Mouse (Mus musculus) liver, embryonic 13.5 days (tissue): ENCODE results near the gene Entpd8. TPM values are rescaled to one million over a fixed set of nuclear protein-coding genes. Genes with fewer than 3 reads are reported as not detected.

Experiments
- ATAC-seq: fragments of 200-750 bp; cut with Nextera tagmentation; 2 replicates; pipeline ENCODE4 v1.8.0; 2017; ENCODE audit warnings: low read depth, mild to moderate bottlenecking, moderate number of reproducible peaks, moderate library complexity
- DNase-seq: peaks from one replicate; pipeline ENCODE4 v3.0.0; 2022
- H3K27ac ChIP-seq: fragments of 300-500 bp; sonication (generic); 2 replicates; pipeline ENCODE4 v1.5.1; 2015; ENCODE audit warnings: moderate library complexity, mild to moderate bottlenecking, inconsistent platforms
- H3K27me3 ChIP-seq: fragments of 300-500 bp; sonication (generic); 2 replicates; pipeline ENCODE4 v1.6.1; 2015; ENCODE audit warnings: mild to moderate bottlenecking, inconsistent platforms
- H3K36me3 ChIP-seq: fragments of 300-500 bp; sonication (generic); 2 replicates; pipeline ENCODE4 v1.6.1; 2015; ENCODE audit warnings: mild to moderate bottlenecking, inconsistent platforms
- H3K4me1 ChIP-seq: fragments of 300-500 bp; sonication (generic); replicated peaks from 2 replicates; pipeline ENCODE4 v1.6.1; 2015; ENCODE audit warnings: inconsistent platforms
- H3K4me2 ChIP-seq: fragments of 300-500 bp; sonication (generic); 2 replicates; pipeline ENCODE4 v1.6.1; 2015; ENCODE audit warnings: inconsistent platforms, mild to moderate bottlenecking, moderate library complexity
- H3K4me3 ChIP-seq: fragments of 300-500 bp; sonication (generic); replicated peaks from 2 replicates; pipeline ENCODE4 v1.5.1; 2015; ENCODE audit warnings: mild to moderate bottlenecking, inconsistent platforms
- H3K9ac ChIP-seq: fragments of 300-500 bp; sonication (generic); 2 replicates; pipeline ENCODE4 v1.6.1; 2015; ENCODE audit warnings: mild to moderate bottlenecking, inconsistent platforms
- H3K9me3 ChIP-seq: fragments of 300-500 bp; sonication (generic); replicated peaks from 2 replicates; pipeline ENCODE4 v1.6.1; 2016; ENCODE audit warnings: inconsistent platforms
- WGBS: fragments of 180-500 bp; shearing (Covaris S2); methylation state at CpG from one replicate; pipeline ENCODE4 v1.1.7; 2015; ENCODE audit not compliant: insufficient replicate concordance; 5-methylcytosine and 5-hydroxymethylcytosine counted together
- microRNA-seq: library from miRNA; unstranded; fragments of <30 nt; microRNA quantifications from one replicate; pipeline ENCODE4, GENCODE M21; 2016
- polyA plus RNA-seq: library from polyadenylated mRNA; unstranded; fragments of >200 nt; fragmentation: Nextera tagmentation; extraction: Ambion mirVana; gene quantifications from 2 replicates; pipeline ENCODE4 v1.2.1, GENCODE M21; 2015

The Entpd8 gene
- polyA plus RNA-seq, 1 experiment from 2014 or later = 1.6 TPM

- Histone ChIP-seq H3K4me3 (no peak overlapping the region), H3K36me3 (no peaks in the 10 kb centered on the region), H3K4me2 (no peak overlapping the region), H3K9me3 (no peaks in the 10 kb centered on the region), H3K27me3 (no peaks in the 10 kb centered on the region), H3K4me1 (peaks cover 25% of the 10 kb centered on the region), H3K27ac (no peak overlapping the region), H3K9ac (no peak overlapping the region)
- WGBS = 31% methylated on average over 7 of the region's 7 CpGs
- DNase-seq (no peak), ATAC-seq (no peak)
These were observed 40.9 kb downstream of the Entpd8 start for GRCm38 (mm10) chr2:25120963-25121362.

- no peak overlapping the region for H3K27ac ChIP-seq
- no peaks in the 10 kb centered on the region for H3K9me3 ChIP-seq
- no peak for ATAC-seq
- H3K4me3 ChIP-seq = no peak overlapping the region
- no peak for DNase-seq
- no peaks in the 10 kb centered on the region for H3K36me3 ChIP-seq
- no peaks in the 10 kb centered on the region for H3K27me3 ChIP-seq
- peaks cover 25% of the 10 kb centered on the region for H3K4me1 ChIP-seq
- H3K4me2 ChIP-seq = no peak overlapping the region
- no peak overlapping the region for H3K9ac ChIP-seq
- 53% methylated on average over 2 of the region's 2 CpGs for WGBS
These were observed 42.6 kb downstream of the Entpd8 start for GRCm38 (mm10) chr2:25122666-25123065.

- Histone ChIP-seq H3K4me1 (peaks cover 34% of the 10 kb centered on the region), H3K27ac (no peak overlapping the region), H3K36me3 (no peaks in the 10 kb centered on the region), H3K9me3 (no peaks in the 10 kb centered on the region), H3K27me3 (no peaks in the 10 kb centered on the region), H3K4me3 (no peak overlapping the region), H3K4me2 (no peak overlapping the region), H3K9ac (no peak overlapping the region)
- no peak for DNase-seq
- 30% methylated on average over 5 of the region's 5 CpGs for WGBS
- peak; percentile 30 for ATAC-seq
These were observed 43.4 kb downstream of the Entpd8 start for GRCm38 (mm10) chr2:25123527-25123926.

GRCm38 (mm10) chr2:25124411-25124810 lies 44.3 kb downstream of the Entpd8 start:
- Histone ChIP-seq H3K27me3 (no peaks in the 10 kb centered on the region), H3K4me1 (peaks cover 41% of the 10 kb centered on the region), H3K4me2 (no peak overlapping the region), H3K27ac (no peak overlapping the region), H3K9ac (no peak overlapping the region), H3K36me3 (no peaks in the 10 kb centered on the region), H3K4me3 (no peak overlapping the region), H3K9me3 (no peaks in the 10 kb centered on the region)
- DNase-seq = no peak
- WGBS = 39% methylated on average over 3 of the region's 3 CpGs
- no peak for ATAC-seq

- no peaks in the 10 kb centered on the region for H3K36me3 ChIP-seq
- peaks cover 41% of the 10 kb centered on the region for H3K4me1 ChIP-seq
- DNase-seq (no peak), ATAC-seq (no peak)
- H3K4me2 ChIP-seq = no peak overlapping the region
- no peaks in the 10 kb centered on the region for H3K27me3 ChIP-seq
- 75% methylated on average over 6 of the region's 6 CpGs for WGBS
- H3K4me3 ChIP-seq = no peak overlapping the region
- no peak overlapping the region for H3K27ac ChIP-seq
- H3K9me3 ChIP-seq = no peaks in the 10 kb centered on the region
- H3K9ac ChIP-seq = no peak overlapping the region
These were observed 45.0 kb downstream of the Entpd8 start for GRCm38 (mm10) chr2:25125146-25125545.

- H3K27ac ChIP-seq = no peak overlapping the region
These were observed 46.2 kb downstream of the Entpd8 start for GRCm38 (mm10) chr2:25126011-25127010.

GRCm38 (mm10) chr2:25127206-25127605 lies 47.1 kb downstream of the Entpd8 start:
- Histone ChIP-seq H3K9me3 (no peaks in the 10 kb centered on the region), H3K4me1 (peaks cover 61% of the 10 kb centered on the region), H3K9ac (no peak overlapping the region), H3K27me3 (no peaks in the 10 kb centered on the region), H3K4me3 (no peak overlapping the region), H3K36me3 (no peaks in the 10 kb centered on the region), H3K27ac (no peak overlapping the region), H3K4me2 (no peak overlapping the region)
- DNase-seq (peak; percentile 57), ATAC-seq (peak; percentile 46)
- WGBS = 41% methylated on average over 5 of the region's 5 CpGs

More at GRCm38 (mm10) chr2:25126011-25127010, 46.2 kb downstream of the Entpd8 start:
- no peak for ATAC-seq
- Histone ChIP-seq H3K4me2 (no peak overlapping the region), H3K4me1 (peaks cover 52% of the 10 kb centered on the region), H3K9me3 (no peaks in the 10 kb centered on the region), H3K4me3 (no peak overlapping the region), H3K36me3 (no peaks in the 10 kb centered on the region), H3K9ac (no peak overlapping the region), H3K27me3 (no peaks in the 10 kb centered on the region)
- WGBS = 75% methylated on average over 19 of the region's 19 CpGs
- DNase-seq = no peak

- H3K9ac ChIP-seq = no peak overlapping the region
- no peak overlapping the region for H3K4me2 ChIP-seq
- no peaks in the 10 kb centered on the region for H3K9me3 ChIP-seq
- H3K4me1 ChIP-seq = peaks cover 66% of the 10 kb centered on the region
- no peak overlapping the region for H3K4me3 ChIP-seq
- no peak overlapping the region for H3K27ac ChIP-seq
- DNase-seq (no peak), ATAC-seq (no peak)
- no peaks in the 10 kb centered on the region for H3K36me3 ChIP-seq
- WGBS = 80% methylated on average over 11 of the region's 11 CpGs
- H3K27me3 ChIP-seq = no peaks in the 10 kb centered on the region
These were observed 48.0 kb downstream of the Entpd8 start for GRCm38 (mm10) chr2:25128072-25128471.

GRCm38 (mm10) chr2:25131601-25132000 lies 51.5 kb downstream of the Entpd8 start:
- WGBS = 19% methylated on average over 9 of the region's 9 CpGs
- Histone ChIP-seq H3K36me3 (no peaks in the 10 kb centered on the region), H3K9me3 (no peaks in the 10 kb centered on the region), H3K9ac (peak overlapping the region; percentile 34; the same call in 1 of the 2 replicates), H3K4me1 (peaks cover 62% of the 10 kb centered on the region), H3K4me2 (peak overlapping the region; percentile 35), H3K27me3 (no peaks in the 10 kb centered on the region), H3K27ac (peak overlapping the region; percentile 50), H3K4me3 (no peak overlapping the region)
- ATAC-seq (peak; percentile 87), DNase-seq (peak; percentile 51)

Small RNA genes within 50 kb of the gene (microRNA-seq; reads per million reads assigned to microRNA genes)
- not detected for gene Gm24328
- gene Mir7664 = not detected

Other genes starting within 250 kb of the Entpd8 start
- 19.0 and 22.1 TPM in 2 replicates for gene Ehmt1, start 160.7 kb upstream of the Entpd8 start, polyA plus RNA-seq
- 16.6 and 16.8 TPM in 2 replicates for gene Arrdc1, start 145.1 kb upstream of the Entpd8 start, polyA plus RNA-seq
- 14.3 and 15.3 TPM in 2 replicates for gene Zmynd19, start 130.5 kb upstream of the Entpd8 start, polyA plus RNA-seq
- gene Dph7, start 117.9 kb upstream of the Entpd8 start, polyA plus RNA-seq = 10.1 and 11.7 TPM in 2 replicates
- 110 and 123 TPM in 2 replicates for gene Mrpl41, start 105.2 kb upstream of the Entpd8 start, polyA plus RNA-seq
- gene Pnpla7, start 104.3 kb upstream of the Entpd8 start, polyA plus RNA-seq = 12.0 and 12.8 TPM in 2 replicates
- 8.0 and 10.2 TPM in 2 replicates for gene Nsmf, start 25.9 kb upstream of the Entpd8 start, polyA plus RNA-seq
- gene Noxa1, start 14.8 kb downstream of the Entpd8 start, polyA plus RNA-seq = 1.1 and 1.6 TPM in 2 replicates
- 2.5 and 2.6 TPM in 2 replicates for gene Nrarp, start 100.5 kb downstream of the Entpd8 start, polyA plus RNA-seq
- 5.5 and 6.0 TPM in 2 replicates for gene Tor4a, start 116.6 kb downstream of the Entpd8 start, polyA plus RNA-seq
- gene Nelfb, start 131.2 kb downstream of the Entpd8 start, polyA plus RNA-seq = 42.8 and 43.3 TPM in 2 replicates
- not detected in 2 replicates for gene Stpg3, start 134.3 kb downstream of the Entpd8 start, polyA plus RNA-seq
- gene Fam166a, start 138.4 kb downstream of the Entpd8 start, polyA plus RNA-seq = not detected in 2 replicates
- gene Tubb4b, start 144.4 kb downstream of the Entpd8 start, polyA plus RNA-seq = 835 and 850 TPM in 2 replicates
- gene Slc34a3, start 154.1 kb downstream of the Entpd8 start, polyA plus RNA-seq = not detected in 2 replicates
- gene Rnf224, start 156.5 kb downstream of the Entpd8 start, polyA plus RNA-seq = not detected in 2 replicates
- gene Rnf208, start 162.0 kb downstream of the Entpd8 start, polyA plus RNA-seq = 0.60 and 0.74 TPM in 2 replicates
- not detected in 2 replicates for gene Cysrt1, start 162.1 kb downstream of the Entpd8 start, polyA plus RNA-seq
- 2.1 and 2.7 TPM in 2 replicates for gene AL732309.1, start 166.6 kb downstream of the Entpd8 start, polyA plus RNA-seq
- gene Tmem203, start 175.1 kb downstream of the Entpd8 start, polyA plus RNA-seq = 13.5 and 14.7 TPM in 2 replicates
- gene Tprn, start 182.3 kb downstream of the Entpd8 start, polyA plus RNA-seq = 5.6 and 6.1 TPM in 2 replicates
- gene Ssna1, start 192.1 kb downstream of the Entpd8 start, polyA plus RNA-seq = 158 and 162 TPM in 2 replicates
- 50.5 and 51.0 TPM in 2 replicates for gene Anapc2, start 192.2 kb downstream of the Entpd8 start, polyA plus RNA-seq
- gene Tmem210, start 207.8 kb downstream of the Entpd8 start, polyA plus RNA-seq = not detected in 2 replicates
- not detected in 2 replicates for gene Lrrc26, start 209.6 kb downstream of the Entpd8 start, polyA plus RNA-seq
- 0.12 and 0.41 TPM in 2 replicates for gene Grin1, start 238.9 kb downstream of the Entpd8 start, polyA plus RNA-seq